Mouse (Mus musculus) limb, embryonic 10.5 days (tissue): ENCODE measurements at regions not wholly inside any gene's neighbourhood (a gene's known extent, or its start where the extent isn't known, plus 50 kb on each side); places are given as distances from the start of the nearest gene placed in this dataset.

Source experiments
- DNase-seq: peaks from one replicate; pipeline ENCODE4 v3.0.0-alpha.2; 2017; ENCODE audit warnings: low spot score
- H3K27ac ChIP-seq: fragments of 300-500 bp; sonication (generic); 2 replicates; pipeline ENCODE4 v1.5.1; 2016; ENCODE audit warnings: mild to moderate bottlenecking
- H3K27me3 ChIP-seq: fragments of 300-500 bp; sonication (generic); 2 replicates; pipeline ENCODE4 v1.6.1; 2016; ENCODE audit warnings: low read depth, mild to moderate bottlenecking; ENCODE audit not compliant: poor library complexity, severe bottlenecking
- H3K36me3 ChIP-seq: fragments of 300-500 bp; sonication (generic); 2 replicates; pipeline ENCODE4 v1.6.1; 2016; ENCODE audit warnings: mild to moderate bottlenecking, moderate library complexity
- H3K4me1 ChIP-seq: fragments of 300-500 bp; sonication (generic); 2 replicates; pipeline ENCODE4 v1.6.1; 2016
- H3K4me3 ChIP-seq: fragments of 300-500 bp; sonication (generic); 2 replicates; pipeline ENCODE4 v1.5.1; 2016; ENCODE audit warnings: mild to moderate bottlenecking, moderate library complexity
- H3K9me3 ChIP-seq: fragments of 300-500 bp; sonication (generic); replicated peaks from 2 replicates; pipeline ENCODE4 v1.6.1; 2016; ENCODE audit warnings: mild to moderate bottlenecking
- WGBS: fragments of 180-500 bp; shearing (Covaris S2); methylation state at CpG from one replicate; pipeline ENCODE4 v1.1.7; 2016; 5-methylcytosine and 5-hydroxymethylcytosine counted together

DNA sequence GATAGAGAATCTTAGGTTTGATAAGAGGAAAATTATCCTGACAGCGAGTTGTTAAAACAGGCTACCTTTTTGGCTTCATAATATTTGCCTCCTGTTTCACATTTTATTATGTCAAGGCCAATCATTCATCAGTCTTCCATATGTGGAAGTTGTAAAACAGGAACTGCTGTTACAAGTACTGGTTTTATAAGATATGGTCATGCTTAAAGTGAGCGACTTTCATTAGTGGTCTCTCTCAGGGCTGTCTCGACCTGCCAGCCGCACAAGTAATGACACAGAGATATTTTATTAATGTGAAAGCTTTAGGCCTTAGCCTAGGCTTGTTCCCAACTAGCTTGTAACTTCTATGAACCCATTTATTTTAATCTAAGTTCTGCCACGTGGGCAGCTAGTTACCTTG, 346.3 kb upstream of the Nudt12 start:
- peak overlapping the region; percentile 20; the same call in 1 of the 2 replicates for H3K27ac ChIP-seq
- H3K4me1 ChIP-seq, result peaks cover 25% of the 10 kb centered on the region
- no peaks in the 10 kb centered on the region for H3K9me3 ChIP-seq
- no peak overlapping the region for H3K4me3 ChIP-seq
- DNase-seq, result no peak
- 52% methylated on average over 5 of the region's 5 CpGs for WGBS
- H3K27me3 ChIP-seq, result no peaks in the 10 kb centered on the region
- H3K36me3 ChIP-seq, result no peaks in the 10 kb centered on the region

DNA sequence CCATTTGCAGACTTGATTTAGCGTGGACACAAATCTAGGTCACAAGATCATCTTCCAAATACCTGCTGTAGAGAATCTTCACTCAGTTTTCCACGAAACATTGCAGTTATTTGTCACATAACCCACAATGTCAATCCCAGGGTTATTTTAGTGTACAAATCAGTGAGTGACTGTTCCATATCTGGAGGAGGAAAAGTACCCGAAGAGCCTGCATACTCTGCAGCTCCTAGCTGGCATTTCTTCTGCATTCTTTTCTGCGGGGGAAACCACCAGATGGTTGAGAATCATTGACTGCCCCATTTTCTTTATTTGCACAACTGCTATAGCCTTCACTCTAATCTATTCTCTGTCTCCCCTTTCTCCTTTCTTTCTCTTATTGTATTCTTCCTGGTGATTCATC, 332.4 kb upstream of the Nudt12 start:
- 95% methylated on average over 4 of the region's 4 CpGs for WGBS
- no peak for DNase-seq
- no peak overlapping the region for H3K27ac ChIP-seq
- H3K27me3 ChIP-seq, result no peaks in the 10 kb centered on the region
- H3K4me3 ChIP-seq, result no peak overlapping the region
- H3K9me3 ChIP-seq, result no peaks in the 10 kb centered on the region
- H3K4me1 ChIP-seq, result 0 out of 2 replicates have a peak, but pooled peaks cover 3% of the 10 kb centered on the region
- H3K36me3 ChIP-seq, result no peaks in the 10 kb centered on the region

DNA sequence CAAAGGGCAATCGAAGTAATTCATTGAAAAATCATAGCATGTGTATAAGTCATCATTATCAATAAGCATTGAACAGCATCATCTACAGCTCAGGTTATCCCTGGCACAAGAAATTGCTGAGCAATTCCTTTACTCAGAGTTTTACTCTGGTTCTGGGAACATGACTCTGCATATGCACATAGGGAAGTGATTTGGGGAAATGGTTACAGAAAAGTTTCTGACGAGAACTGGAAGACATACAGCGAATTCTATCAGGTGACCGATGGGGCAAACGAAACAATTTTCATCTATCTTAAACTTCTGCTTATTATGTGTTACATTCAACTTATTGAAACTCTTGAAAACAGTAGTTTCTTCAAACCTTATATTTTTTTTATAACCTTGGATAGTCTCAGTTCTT, 284.8 kb upstream of the Nudt12 start:
- H3K9me3 ChIP-seq, result no peaks in the 10 kb centered on the region
- no peak overlapping the region for H3K27ac ChIP-seq
- no peak for DNase-seq
- H3K36me3 ChIP-seq, result no peaks in the 10 kb centered on the region
- 90% methylated on average over 5 of the region's 5 CpGs for WGBS
- no peak overlapping the region for H3K4me3 ChIP-seq
- H3K4me1 ChIP-seq, result no peaks in the 10 kb centered on the region
- H3K27me3 ChIP-seq, result no peaks in the 10 kb centered on the region

DNA sequence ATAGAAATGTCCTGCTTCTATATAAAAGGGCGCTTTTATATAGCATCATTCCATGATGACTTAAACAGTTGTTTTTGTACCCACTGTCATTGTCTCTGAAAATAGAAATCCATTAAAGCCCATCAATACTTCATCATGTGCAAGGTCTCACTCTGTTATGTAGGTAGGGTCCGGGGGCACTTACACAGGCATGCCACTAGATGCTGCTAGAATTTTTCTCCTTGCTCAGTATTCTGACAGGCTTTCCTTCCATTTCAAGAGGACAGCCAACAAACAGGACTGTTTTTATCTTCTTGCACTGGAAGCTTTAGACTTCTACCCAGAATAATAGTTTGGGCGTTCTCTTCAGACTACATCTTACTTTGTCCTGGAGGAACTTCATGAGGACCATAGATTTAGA, 268.2 kb upstream of the Nudt12 start:
- Histone ChIP-seq H3K4me3 (no peak overlapping the region), H3K27ac (no peak overlapping the region), H3K9me3 (no peaks in the 10 kb centered on the region), H3K4me1 (no peaks in the 10 kb centered on the region), H3K27me3 (no peaks in the 10 kb centered on the region), H3K36me3 (no peaks in the 10 kb centered on the region)
- no peak for DNase-seq
- WGBS, result 56% methylated on average over 3 of the region's 3 CpGs

DNA sequence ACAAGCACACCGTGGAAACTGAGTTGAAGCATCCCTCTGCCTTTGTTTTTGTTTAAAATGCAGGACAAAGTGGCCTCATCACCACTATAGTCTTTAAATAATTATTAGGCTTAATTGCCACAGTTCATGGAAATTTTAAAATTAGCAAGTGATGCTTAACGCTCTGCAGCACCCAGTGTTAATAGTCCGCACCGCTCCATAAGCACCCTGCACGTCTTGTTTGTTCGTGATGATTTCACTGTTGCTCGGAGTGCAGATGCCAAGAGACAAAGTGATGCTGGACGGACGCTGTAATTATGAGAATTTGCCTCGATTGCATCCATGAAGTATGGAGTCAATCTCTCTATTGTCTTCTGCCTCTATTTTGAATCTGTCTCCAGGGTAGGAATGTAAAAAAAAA, 266.6 kb upstream of the Nudt12 start:
- no peaks in the 10 kb centered on the region for H3K27me3 ChIP-seq
- H3K36me3 ChIP-seq, result no peaks in the 10 kb centered on the region
- no peak overlapping the region for H3K4me3 ChIP-seq
- no peaks in the 10 kb centered on the region for H3K4me1 ChIP-seq
- no peaks in the 10 kb centered on the region for H3K9me3 ChIP-seq
- no peak overlapping the region for H3K27ac ChIP-seq
- DNase-seq, result no peak
- WGBS, result 80% methylated on average over 10 of the region's 10 CpGs

DNA sequence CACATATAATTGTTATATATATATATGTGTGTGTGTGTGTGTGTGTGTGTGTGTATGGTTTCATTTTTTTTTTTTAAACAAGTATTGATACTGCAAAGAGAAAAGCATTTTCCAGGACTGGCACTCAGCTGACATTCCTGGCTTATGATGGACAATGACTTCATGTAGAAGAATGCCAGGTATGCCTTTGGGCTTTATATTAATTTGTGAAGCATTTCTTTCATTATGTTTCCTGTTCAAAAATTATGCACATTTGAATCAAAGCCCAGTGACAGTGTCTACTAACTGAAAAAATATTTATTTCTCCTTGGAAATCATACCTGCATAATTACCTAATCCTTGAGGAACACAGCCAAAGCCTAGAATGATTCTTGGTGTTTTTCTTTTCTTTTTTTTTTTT, 256.4 kb upstream of the Nudt12 start:
- no peak overlapping the region for H3K27ac ChIP-seq
- H3K27me3 ChIP-seq, result 0 out of 2 replicates have a peak, but pooled peaks cover 8% of the 10 kb centered on the region
- no peaks in the 10 kb centered on the region for H3K9me3 ChIP-seq
- DNase-seq, result no peak
- peaks cover 9% of the 10 kb centered on the region; the same call in 1 of the 2 replicates for H3K4me1 ChIP-seq
- H3K36me3 ChIP-seq, result no peaks in the 10 kb centered on the region
- H3K4me3 ChIP-seq, result no peak overlapping the region

DNA sequence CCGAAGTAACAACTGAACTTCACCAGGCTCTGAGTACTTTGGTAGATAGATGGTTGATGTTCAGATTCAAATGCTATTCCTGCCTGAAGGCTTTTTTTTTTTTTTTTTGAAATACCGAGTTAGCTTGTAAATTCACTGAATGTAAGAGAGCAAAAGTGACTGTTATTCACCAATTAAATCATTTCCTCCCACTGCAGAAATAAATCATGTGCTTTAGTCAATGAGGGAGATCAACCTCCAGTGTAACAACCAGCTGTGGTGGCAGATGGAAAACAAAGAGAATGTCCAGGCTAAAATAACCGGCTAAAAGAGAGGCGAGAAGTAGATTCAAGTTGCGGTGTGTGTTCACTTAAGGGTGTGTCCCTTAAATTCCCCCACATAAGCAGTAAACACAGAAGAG, 235.8 kb upstream of the Nudt12 start:
- no peak overlapping the region for H3K27ac ChIP-seq
- 74% methylated on average over 5 of the region's 5 CpGs for WGBS
- H3K4me1 ChIP-seq, result no peaks in the 10 kb centered on the region
- H3K4me3 ChIP-seq, result no peak overlapping the region
- H3K36me3 ChIP-seq, result no peaks in the 10 kb centered on the region
- no peak for DNase-seq
- no peaks in the 10 kb centered on the region for H3K9me3 ChIP-seq
- H3K27me3 ChIP-seq, result no peaks in the 10 kb centered on the region

DNA sequence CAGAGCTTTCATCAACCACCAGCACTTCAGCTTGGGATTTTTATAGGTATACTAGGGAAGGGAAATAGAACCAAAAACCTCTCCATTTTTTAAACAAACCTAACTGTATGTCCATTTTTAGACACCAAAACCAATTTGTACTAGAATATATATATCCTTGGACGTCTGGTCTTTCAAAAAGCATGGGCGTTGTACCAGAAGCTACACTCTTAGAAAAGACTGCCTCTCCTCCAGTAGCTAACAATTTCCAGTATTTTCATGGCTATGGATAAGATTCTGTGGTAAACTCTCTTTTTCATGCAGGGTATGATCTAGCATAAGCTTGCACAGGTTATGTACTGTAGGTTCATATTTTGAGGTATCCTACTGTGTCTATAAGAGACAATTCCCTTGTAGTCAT, 219.1 kb upstream of the Nudt12 start:
- no peak for DNase-seq
- H3K4me1 ChIP-seq, result no peaks in the 10 kb centered on the region
- H3K4me3 ChIP-seq, result no peak overlapping the region
- no peaks in the 10 kb centered on the region for H3K9me3 ChIP-seq
- 96% methylated on average over 2 of the region's 2 CpGs for WGBS
- no peak overlapping the region for H3K27ac ChIP-seq
- no peaks in the 10 kb centered on the region for H3K36me3 ChIP-seq
- no peaks in the 10 kb centered on the region for H3K27me3 ChIP-seq
